Mouse (Mus musculus) right cerebral cortex, postnatal 25 days (tissue): ENCODE results near the gene Thap4.
"Not testable (repeated sequence)": the region's sequence is repeated elsewhere in the genome, so short reads cannot be mapped to it uniquely, and the experiment has no call there.

ENCODE experiments used
- DNase-seq: peaks from one replicate; pipeline ENCODE4 v3.0.0; 2022

The Thap4 gene

GRCm38 (mm10) chr1:93754573-93755290 lies at the start of gene Thap4:
Thap4 (minus strand) TSS chr1:93754864.
- peak; percentile 96 for DNase-seq

GRCm38 (mm10) chr1:93803556-93804507 lies 49.2 kb upstream of the Thap4 start, which contains the start of gene Ing5:
Ing5 (plus strand) TSS chr1:93803965.
- peak; percentile 99 for DNase-seq

DNA sequence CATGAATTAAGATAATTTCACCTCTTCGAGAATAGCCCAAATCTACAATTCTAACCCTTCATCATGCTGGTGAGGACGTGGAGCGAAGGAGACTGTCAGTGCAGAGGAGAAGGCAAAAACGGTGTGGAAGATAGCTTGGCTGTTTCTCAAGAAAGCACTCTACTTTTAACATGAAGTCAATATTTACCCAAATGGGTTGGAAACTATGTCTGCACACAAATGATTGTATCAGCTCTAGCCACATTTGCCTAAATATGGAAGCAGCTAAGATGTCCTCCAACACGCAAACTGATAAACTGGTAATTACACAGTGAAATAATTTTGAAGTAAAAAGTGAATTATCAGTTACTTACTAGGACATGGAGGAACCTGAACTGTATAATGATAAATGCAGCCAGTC lies 48.1 kb upstream of the Thap4 start:
- no peak for DNase-seq

DNA sequence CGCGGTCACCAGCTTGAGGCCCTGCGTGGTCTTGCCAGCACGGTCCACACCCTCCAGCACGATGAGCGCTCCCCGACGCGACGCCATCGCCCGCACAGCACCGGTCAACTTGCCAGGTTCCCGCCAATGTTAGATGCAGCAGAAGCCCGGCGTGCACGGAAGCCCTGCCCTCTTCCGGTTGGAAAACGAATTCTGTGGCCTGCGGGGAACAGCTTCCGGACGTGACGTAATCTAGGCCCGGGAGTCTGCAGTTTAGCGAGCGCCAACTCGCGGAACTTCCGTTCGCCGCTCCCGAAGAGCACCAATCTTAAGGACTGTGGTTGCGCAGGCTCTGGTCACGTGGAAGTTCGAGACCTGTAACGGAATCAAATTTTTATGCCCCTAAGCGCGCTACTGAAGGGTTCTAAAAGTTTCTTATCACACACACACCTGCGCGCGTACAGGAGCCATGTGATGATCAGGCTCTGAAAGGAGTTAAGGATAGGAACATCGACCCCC lies 47.1 kb upstream of the Thap4 start, which contains the start of gene Dtymk:
Gene Dtymk (minus strand): TSS at position 194 of the 498 bp plus-strand sequence.
- DNase-seq = peak; percentile 92

- no peak for DNase-seq
Measured at GRCm38 (mm10) chr1:93800670-93801503, 46.2 kb upstream of the Thap4 start.

DNA sequence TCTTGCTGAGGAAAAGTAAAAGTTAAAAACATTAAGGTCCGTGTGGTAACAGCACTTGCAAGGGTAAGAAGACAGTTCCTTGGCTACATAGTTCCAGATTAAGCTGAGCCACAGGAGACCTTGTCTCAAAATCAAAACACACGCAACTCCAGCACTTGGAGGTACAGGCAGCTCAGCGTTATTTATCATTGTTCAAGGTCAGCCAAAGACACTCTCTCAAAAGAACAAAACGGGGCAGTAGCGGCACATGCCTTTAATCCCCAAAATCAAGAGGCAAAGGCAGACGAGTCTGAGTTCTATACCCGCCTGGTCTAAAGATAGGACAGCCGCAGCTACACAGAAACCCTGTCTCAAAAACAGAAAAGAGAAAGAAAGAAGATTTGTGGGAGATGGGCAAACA lies 41.2 kb upstream of the Thap4 start:
- no peak for DNase-seq

DNA sequence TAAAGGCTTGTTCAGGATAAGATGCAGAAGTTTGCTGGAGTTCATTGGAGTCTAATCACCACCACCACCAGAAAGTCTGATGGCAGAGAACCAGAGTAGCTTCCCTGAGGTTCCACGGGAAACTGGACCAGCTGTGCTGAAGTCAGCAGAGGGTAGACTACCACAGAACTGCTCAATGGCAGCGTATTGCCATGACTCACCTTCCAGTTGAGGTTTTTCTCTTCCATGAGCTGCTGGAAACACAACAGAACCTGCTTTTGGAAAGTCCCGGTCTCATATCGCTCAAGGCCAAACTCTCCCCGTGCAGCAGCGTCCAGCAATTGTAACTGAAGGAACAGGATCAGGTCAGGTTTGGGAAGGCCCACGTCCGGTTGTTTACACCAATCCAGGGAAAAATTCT lies 39.9 kb upstream of the Thap4 start:
- DNase-seq = no peak

DNA sequence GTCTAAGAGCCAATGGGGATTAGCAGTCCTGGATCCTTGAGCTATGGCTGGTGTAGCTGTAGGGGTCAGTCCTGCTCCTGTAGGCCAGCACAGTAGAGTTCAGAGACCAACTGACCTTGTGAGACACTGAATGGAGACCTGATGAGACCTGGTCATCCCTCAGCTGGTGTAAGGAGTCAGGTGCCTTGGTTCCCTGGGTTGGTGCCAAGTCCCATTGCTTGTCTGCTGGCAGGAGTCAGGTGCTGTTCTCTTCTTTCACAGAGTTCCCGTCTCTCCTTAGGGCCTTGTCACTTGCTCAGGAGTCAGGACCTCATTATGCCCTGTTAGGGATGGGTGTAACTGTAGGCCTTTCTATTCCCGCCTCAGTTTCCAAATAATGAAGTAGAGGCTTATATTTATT lies 32.2 kb upstream of the Thap4 start:
- DNase-seq = no peak

DNA sequence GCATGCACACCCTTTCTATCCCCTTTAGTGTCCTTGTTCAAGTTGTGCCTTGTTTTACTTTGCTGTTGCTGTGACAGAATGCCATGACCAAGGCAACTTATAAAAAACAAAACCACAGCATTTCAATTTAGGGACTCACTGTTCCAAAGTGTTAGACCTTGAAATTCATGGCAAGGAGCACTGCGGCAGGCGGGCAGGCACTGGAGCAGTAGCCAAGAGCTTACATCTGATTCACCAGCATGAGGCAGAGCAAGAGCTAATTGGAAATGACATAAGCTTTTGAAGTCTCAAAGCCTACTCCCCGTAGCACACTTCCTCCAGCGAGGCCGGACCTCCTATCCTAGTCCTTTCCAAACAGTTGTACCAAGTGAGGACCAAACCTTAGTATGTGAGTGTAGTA lies 22.0 kb upstream of the Thap4 start:
- DNase-seq = no peak

DNA sequence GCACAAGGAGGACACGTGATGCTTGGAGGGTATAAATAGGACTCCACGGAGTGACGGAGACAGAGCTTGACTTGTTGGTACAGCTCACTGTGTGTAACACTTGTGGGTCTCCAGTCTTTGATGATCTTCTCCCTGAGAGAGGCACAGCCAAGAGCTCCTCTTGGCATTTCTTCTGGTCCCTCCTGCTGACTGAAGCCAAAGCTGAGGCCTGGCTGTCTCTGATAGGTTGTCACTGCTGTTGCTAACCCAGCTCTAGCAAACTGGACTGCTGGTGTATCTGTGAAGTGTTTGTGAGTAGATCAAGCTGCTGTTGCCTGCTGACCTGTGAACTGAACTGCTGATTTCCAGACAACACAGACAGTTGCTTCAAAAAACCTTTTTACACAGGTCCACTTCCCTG lies 15.2 kb upstream of the Thap4 start:
- no peak for DNase-seq

- no peak for DNase-seq
Measured at GRCm38 (mm10) chr1:93767600-93767999, 12.9 kb upstream of the Thap4 start.

- DNase-seq = no peak
Measured at GRCm38 (mm10) chr1:93764871-93765591, 10.4 kb upstream of the Thap4 start.

- not testable (repeated sequence) for DNase-seq
Measured at GRCm38 (mm10) chr1:93763531-93763930, 8.9 kb upstream of the Thap4 start.

- DNase-seq = no peak
Measured at GRCm38 (mm10) chr1:93760076-93760475, 5.4 kb upstream of the Thap4 start.

DNA sequence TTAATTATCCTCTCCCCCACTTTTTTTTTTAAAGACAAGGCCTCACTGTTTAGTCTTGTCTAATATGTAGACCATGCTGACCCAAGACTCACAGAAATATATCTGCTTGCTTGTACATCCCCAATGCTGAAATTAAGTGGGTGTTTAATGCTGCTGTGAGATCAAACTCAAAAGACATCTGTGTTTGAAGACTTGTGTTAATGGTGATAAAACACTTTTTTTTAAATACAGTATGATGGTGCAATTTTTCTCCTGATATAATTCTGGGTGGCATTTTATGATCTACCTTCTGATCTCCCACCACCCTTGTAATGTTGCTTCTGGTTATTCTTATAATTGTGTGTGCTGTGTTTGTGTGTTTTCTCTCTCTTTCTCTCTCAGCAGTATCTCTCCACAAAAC lies 1.5 kb upstream of the Thap4 start:
- no peak for DNase-seq

GRCm38 (mm10) chr1:93755618-93756017 lies 954 bp upstream of the Thap4 start:
- DNase-seq = no peak

DNA sequence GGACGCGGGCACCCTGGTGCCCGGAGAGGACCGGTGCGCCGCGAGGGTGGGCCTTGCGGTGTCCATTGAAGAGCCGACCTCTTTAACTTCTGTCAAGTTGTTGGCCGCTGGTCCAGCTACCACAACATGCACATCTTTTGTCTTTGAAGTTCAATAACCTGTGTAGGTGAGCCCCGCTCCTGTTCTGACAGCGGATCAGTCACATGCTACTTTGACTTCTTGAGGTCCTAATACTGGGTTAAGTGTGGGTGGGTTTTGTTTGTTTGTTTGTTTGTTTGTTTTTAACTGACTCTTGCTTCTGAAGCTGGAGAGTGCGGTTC lies 587 bp upstream of the Thap4 start:
- no peak for DNase-seq

DNA sequence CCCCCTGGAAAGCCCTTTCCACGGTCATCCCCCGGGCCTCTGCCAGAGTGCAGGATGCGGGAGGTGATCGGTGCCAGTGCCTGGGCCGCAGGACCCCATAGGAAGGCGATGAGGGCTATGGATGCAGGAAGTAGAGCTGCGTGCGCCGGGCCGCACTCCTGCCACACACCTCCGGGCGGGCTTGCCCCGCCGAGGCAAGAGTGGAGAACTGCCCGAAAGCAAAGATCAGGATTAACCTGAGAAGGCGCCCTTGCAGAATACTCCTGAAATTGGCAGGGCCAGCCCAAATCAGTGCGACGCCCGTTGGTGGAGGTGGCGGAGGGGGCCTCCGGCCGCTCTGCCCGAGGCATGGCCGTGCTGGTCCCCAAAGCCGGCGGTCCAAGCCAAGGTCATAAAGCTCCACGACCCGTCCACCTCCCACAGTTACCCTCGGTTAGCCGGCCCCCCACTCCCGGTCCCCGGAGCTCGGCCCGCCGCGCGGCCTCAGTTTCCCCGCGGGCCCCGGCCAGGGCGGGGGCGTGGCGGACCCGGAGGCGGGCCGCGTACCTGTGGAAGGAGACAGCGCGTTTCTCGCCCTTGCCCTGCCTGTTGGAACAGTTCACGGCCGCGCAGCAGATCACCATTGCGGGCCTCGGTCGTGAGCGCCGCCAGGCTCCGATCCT lies 622 bp downstream of the Thap4 start:
- no peak for DNase-seq

GRCm38 (mm10) chr1:93751290-93751689 lies 3.4 kb downstream of the Thap4 start, which contains the start of gene Atg4b:
Atg4b (plus strand) TSS chr1:93751500.
- DNase-seq = no peak

DNA sequence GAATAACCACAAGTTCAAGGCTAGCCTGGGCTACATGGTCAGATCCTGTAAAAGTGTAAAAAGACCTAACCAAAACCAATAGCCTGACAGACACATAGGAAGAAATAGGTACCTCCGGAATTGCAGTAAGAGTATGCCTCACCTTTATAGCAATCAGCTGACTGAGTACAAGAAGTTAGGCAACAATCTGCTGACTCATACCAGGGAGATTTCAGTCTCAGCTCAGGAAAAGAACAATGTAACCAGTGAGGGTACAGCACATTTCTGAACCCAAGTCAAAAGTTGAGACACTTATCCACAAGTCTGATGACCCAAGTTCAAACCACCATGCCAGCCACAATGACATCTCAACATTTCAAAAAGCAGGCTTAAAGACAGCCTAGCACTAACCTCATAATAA lies 6.1 kb downstream of the Thap4 start:
- no peak for DNase-seq

- no peak for DNase-seq
Measured at GRCm38 (mm10) chr1:93746179-93746578, 8.5 kb downstream of the Thap4 start.

- no peak for DNase-seq
Measured at GRCm38 (mm10) chr1:93742910-93743309, 11.8 kb downstream of the Thap4 start.
